Mouse (Mus musculus): Measurements from ENCODE around the gene Ccdc115. TPM values are rescaled to one million over a fixed set of nuclear protein-coding genes. Genes with fewer than 3 reads are reported as not detected.

Ccdc115 gene
- 10 to 100 TPM; 15.2 to 15.4 TPM for total RNA-seq (2021)
- long read RNA-seq, experiment 1, transcript Ccdc115-201 (5 exons, 1,705 nt), result major isoform, 34 of 35 reads
- long read RNA-seq, experiment 1, partial matches to known transcripts, result 0 of 35 reads
- long read RNA-seq, experiment 1, other reads (novel, unspliced or antisense), result 0 of 35 reads
- long read RNA-seq, experiment 2, transcript Ccdc115-201 (5 exons, 1,705 nt), result major isoform, 31 of 33 reads
- long read RNA-seq, experiment 2, partial matches to known transcripts, result 1 of 33 reads
- long read RNA-seq, experiment 2, other reads (novel, unspliced or antisense), result 1 of 33 reads

DNA sequence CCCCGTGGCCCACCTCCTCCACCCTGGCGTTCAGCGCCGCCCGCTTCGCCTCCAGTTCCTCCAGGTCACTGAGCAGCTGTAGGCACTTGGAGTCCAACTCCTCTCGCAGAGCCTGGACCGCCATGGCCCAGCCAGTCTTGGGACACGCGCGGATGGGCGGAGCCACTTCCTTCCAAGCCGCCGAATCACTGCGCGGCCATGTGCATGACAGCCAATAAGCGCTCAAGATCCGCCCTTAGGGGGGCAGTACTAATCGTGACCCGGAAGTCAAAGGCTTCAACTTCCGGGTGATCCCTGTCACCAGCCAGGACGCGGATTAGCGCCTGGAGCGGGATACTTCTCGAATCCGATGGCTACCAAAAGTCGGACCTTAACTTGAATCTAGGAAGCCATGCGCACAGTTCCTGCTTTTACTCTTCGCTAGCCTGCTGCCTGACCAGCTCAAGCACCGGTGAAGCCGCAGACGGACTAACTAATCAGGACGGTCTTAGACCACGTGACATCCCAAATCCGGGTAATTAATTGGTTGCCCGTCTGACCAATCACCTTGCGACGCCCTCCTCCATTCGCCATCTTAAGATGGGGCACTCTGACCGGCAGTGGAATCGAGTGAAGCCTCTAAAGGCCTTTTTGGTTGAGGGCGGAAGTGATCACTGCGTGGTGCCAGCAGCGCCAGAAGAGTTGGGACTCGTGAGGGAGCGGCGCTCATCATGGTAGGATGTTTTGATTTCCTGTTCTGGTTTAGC is at the start of gene Ccdc115, which contains the start of gene Imp4:
Gene Ccdc115 (minus strand): TSS at position 458 of the 746 bp plus-strand sequence.
Gene Imp4 (plus strand): TSS at position 637 of the 746 bp plus-strand sequence.
- DNase-seq, result peak; percentile 91

DNA sequence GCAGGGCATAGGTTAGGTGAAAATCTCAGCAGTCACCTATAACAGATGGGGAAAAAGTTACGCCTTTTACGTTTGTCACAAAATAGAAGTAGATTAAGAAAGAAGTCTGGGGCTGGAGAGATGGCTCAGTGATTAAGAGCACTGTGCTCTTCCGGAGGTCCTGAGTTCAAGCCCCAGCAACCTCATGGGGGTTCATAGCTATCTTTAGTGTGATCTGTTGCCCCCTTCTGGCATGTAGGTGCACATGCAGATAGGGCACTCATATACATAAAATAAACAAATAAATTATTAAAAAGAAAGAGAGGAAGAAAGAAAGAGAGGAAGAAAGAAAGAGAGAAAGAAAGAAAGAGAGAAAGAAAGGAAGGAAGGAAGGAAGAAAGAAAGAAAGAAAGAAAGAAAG is 47.9 kb upstream of the Ccdc115 start:
- no peak for DNase-seq

DNA sequence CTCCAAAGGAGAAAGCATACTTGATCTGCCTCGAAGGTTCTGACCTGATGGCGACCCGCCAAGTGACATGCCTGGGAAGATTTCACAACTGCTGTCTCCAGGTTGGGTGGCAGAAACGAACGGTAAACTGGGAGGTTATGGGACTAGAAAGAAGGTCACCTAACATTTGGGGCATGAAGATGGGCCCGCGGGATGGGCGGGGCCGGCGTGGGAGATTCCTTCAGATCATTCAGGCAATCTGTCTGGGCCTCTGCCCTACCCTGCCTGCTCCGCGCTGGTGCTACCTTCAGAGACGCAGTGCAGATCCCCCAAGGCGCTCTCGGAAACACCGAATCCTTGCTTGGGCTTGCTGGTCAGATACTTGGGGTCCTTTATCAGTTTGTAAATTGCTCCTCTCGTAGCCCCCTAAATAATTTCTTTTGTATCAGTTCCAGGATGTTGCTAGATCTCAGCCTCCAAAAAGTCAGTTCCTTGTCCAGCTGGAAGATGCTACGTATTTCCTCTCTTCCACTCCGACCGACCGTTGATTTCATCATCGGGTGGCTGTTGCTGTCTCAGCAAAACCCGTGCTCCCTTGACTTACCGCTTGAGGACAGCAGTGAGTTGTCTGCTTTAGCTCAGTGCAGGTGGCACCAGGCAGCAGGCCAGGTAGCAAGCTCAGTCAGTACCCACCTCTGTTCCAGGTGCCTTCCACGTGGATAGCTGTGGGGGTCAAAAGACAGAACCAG is 46.2 kb upstream of the Ccdc115 start:
- no peak for DNase-seq

DNA sequence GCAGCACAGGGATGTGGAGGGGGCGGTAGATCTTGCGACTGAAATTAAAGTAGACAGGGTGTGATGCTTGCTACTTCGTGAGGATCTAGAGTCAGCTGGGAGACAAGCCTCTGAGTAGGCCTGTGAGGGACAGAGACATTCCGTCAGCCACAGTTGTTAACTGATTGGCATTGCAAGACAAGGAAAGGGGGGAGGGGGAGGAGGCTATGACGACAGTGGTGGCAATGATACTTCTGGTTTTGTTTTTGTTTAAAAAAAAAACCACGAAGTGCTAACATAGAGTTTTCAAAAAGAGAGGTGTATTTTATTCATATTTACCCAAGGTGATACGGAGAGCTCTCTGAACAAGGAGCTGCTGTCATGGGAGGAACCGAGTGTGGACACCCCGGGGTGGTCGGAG is 45.0 kb upstream of the Ccdc115 start:
- DNase-seq, result no peak

DNA sequence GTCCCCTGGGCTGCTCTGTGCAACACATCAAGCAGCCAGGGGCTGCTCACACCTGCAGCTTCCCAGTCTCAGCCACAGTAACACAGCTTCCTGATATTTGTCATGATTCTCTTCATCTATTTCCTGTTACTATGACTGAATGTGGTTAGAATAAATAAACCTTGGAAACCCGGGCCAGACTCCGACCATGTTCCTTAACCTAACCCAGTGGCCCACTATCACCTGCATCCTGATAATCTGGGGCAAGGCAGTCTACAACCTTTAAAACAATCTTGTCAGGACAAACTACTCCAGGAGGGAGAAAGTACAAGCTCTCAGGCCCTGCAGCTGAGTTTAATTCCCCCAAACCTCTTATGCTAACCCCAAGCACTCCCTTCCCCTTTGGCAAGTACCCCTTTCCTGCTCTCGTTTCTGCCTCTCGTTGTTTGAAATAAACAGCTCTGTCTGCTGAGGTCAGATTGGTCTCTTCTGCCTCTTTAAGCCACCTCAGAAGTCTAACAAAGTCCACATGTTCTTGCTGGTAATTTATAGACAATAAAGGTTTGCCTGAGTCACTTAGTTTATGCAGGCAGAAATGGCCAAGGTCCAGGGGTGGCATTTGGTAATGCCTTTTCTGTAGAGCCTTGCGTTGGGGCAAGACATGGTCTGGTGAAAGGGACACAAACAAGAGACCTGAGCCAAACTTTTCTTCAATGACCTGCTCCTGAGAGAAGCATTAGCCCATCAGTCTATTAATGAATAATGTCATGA is 42.6 kb upstream of the Ccdc115 start:
- DNase-seq, result no peak

DNA sequence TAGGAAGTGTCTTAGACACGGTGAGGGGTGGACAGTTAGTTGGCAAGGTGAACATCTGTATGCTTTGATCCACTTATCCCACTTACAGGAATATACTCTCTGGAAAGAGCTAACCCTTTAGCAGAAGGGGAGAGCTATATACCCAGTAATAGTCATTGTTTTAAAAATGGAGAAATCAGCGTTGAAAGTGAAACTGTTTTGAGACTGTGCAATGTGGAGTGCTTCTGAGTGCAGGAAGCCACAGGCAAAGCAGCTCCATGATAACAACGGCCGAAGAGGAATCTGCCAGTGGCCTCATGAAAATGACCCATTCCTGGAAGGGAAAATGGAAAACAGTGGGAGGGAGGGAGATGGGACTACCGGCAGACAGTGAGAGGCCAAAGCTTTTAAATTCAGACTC is 41.3 kb upstream of the Ccdc115 start:
- DNase-seq, result no peak

DNA sequence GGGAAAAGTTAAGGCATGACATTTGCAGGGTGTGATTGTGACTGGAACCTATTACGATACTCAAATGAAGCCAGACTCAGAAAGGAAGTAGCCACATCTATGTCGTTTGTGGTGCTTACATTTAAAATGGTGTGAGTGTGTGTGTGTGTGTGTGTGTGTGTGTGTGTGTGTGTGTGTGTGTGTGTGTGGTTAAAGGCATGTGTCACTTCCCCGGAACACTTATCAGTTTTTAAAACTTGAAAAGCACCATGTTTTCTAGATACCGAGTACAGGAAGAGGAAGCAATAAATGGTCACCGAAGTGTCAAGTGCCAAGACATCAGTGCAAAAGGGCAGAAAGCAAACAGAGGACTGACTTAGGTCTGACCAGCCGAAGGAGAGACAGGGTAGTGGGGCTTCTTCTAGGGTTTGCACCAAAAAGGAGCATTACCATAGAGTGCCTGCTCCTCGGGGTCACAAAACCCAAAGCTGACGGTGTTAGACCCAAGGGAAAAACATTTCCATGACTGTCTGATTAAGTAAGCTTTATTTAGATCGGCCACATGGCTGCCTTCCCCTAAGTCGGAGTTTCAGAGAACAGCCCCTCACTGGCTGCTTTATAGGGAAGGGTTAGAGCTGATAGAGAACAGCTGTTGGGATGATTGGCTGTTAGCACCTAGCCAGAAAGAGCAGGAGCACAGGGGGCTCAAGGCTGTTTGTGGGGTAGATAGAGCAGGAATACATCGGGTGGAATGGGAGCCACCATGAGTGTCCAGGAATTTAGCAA is 39.6 kb upstream of the Ccdc115 start:
- no peak for DNase-seq

DNA sequence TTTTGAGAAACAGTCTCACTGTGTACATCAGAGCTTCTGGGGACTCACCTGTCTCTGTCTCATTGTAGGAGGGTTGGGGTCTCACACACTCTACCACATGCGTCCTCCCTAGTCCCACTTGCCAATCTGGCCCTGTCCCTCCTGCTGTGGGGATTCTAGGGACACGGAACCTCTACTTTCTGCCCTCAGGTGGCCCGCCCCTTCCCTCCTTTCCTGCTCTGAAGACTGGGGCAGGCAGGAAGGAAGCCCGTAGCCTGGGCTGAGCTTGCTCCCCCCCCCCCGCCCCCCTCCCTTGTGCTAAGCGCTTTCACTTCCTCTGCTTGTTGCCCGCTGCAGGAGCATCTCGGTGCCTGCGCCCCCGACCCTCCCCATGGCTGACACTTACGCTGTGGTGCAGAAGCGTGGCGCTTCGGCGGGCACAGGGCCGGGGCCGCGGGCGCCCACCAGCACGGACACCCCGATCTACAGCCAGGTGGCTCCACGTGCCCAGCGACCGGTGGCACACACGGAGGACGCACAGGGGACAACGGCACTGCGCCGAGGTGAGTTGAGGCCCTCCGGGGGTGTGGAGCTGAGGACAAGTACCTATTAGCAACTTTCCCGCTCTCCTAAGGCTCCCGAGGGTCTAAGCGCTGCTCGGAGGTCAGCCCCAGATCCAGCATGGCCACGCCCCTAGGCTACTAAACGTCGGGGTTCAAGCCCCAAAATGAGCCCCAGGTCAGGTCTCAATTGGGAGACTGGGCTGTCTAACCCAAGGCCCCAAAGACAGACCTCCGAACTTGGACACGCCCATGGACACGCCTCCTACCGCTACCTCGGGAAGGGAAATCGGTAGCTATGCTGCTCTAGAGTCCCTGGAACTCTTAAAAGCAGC is 33.2 kb upstream of the Ccdc115 start:
- DNase-seq, result peak; percentile 25

DNA sequence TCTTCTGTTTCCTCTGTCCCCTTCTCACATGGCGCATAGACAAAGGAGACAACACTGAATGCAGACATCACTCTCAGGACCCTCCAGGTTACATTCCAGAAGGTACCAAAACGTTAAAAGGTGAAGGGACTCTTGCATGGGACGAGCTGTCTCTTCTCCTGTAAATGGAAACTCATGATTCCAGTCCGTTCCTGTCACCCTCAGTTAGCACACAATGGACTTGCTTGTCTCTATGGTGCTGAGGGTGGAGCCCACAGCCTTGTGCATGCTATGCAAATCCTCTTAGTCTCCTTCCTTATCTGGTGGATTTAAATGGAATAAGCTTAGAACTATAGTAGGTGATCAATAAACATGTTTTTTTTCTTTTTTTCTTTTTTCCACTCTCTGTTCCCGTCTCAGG is 30.3 kb upstream of the Ccdc115 start:
- DNase-seq, result no peak

DNA sequence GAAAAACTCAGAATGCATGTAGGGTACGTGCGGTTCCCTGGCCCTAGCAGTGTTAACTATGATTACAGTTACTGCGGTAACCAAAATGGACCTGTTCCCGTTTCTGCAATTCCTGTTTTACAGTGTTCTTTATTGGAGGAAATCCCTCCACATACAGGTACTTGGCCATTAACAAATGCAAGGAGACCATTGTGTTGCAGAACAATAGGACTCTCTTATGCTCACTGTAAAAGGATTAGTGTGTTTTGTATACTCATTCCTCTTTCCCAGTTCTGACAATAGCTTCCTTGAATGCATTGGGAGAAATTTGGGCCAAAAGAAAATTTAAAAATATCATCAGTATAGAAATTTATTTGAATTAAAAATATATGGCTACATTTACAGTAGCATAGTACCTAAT is 29.0 kb upstream of the Ccdc115 start:
- no peak for DNase-seq

DNA sequence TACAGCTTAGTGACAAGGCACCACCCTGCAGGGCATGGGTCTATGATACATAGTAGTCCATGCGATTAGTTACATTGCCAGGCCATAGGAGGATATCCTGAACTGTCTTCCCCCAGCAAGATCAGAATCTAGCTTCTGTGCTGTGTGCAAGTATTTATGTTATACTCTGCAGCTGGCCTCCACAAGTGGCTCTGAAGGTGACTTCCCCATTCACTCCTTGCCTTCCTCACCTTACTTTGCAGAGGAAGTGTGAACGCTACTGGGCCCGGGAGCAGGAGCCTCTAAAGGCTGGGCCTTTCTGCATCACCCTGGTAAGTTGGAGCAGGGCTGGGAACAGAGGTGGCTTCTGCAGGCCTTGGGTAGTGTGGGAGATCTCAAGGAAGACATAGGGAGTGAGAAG is 28.6 kb upstream of the Ccdc115 start:
- DNase-seq, result no peak

DNA sequence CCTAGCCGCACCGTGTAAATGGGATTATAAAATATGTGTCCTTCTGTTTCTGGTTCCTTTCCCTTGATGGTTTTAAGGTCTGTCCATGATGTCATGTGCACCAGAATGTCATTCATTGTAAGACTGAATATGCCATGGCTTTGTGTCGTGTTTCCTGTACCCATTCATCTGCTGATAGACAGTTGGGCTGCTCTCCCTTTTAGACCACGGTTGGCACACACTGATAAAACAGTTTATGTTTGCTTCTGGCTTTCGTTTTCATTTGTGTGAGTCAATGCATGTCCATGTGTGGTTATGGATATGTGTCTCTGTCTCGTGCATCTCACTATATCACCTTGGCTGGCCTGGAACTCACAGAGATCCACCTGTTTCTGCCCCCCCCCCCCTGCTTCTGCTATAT is 26.0 kb upstream of the Ccdc115 start:
- DNase-seq, result no peak

DNA sequence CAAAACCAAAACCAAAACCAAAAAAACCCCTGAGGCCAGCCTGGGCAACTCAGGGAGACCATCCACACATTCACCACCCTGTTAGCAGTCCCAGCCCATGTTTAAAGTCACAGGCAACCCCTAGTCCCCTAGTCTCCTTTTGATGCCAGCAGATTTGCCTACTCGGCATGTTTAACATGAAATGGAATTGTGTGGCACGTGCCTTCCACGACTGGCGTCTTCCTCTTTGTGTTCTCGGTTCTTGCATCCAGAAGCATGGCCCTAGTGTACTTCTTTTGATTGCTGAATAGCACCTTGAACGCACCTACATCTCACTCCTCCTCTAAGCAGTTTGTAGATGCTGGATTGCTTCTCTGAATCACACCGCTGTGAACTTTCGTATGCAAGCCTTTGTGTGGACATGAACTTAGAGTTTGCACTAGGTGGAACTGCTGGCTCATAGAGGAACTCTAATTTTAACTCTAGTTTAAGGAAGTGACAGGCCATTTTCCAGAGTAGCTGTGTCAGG is 24.9 kb upstream of the Ccdc115 start:
- no peak for DNase-seq

DNA sequence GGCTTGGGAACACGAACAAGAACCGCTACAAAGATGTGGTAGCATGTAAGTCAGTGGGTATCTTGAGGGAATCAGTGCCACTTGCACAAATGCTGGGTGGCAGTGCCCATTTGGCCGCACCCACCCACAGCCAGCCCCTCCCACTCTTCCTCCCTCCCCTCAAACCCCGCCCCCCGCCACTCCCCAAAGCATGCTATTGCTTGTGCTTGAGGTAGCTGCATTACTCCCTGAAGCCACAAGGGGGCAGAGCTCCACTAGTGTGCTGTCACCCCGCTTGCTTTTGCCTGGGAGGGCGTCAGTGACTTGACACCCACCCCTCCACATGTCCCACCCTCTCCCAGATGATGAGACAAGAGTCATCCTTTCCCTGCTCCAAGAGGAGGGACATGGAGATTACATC is 23.3 kb upstream of the Ccdc115 start:
- peak; percentile 65 for DNase-seq

DNA sequence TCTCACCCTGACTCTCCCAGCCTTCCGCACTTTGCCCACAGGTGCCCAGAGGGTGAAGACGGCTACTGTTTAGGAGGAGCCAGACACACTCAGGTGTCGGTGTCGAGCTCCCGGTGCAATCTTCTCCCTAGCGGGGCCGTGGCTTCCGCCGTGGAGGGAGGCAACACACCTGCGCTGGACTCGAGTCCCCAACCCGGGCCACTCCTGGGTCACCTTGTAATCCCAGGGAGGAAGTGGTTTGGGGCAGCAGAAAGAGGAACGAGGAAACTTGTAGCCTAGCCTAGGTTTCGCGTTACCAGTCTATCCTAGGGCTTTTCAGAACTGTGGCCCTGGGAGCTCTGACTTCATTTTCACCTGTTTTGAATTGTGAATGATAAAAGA is 20.6 kb upstream of the Ccdc115 start:
- no peak for DNase-seq

DNA sequence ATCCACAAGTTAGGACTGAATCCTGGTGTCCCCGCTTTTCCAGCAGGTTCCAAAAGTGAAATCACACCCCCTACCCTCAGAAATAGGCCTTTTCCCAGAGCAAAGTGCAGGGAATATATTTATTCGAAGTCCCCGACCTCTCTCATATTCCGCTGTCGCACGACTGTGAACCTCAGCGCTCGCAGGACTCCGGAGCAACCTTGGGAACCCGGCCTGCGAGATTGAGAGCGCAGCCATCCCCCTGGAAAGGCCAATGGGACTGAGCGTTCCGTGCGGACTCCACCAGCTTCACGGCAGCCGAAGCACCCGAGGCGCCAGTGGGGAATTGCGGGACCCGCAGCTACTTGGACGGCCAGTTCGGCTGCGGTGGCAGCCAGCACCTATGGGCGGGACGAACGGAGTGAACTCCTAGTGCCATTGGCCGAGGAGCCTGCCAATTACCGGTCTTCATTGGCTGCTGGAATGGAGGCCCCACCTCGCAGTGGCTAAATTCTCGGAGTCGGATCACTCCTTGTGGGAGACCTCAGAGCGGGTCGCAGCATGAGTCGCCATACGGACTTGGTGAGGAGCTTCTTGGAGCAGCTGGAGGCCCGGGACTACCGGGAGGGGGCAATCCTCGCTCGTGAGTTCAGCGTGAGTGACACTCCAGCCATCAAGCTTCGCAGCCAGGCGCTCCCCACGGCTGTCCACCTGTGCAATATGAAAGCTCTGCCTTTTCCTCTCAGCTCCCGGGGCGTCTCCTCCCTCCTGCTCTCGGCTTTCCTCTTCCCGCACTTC is 20.0 kb upstream of the Ccdc115 start, which contains the start of gene Ptpn18:
Gene Ptpn18 (plus strand): TSS at position 479 of the 777 bp plus-strand sequence.
- peak; percentile 83 for DNase-seq

DNA sequence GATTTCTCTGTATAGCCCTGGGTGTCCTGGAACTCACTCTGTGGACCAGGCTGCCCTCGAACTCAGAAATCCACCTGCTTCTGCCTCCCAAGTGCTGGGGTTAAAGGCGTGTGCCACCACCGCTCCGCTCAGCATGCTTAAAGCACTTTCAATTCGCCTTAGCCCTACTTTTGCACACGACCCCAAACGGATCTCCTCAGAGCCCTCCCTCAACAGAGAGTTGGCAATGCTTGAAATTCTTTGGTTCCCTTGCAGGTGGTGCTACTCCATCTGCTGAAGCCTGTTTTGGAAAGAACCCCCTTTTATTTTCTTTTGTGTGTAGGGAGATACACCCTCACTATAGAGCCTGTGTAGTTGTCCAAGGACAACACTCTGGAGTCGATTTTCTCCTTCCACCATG is 19.0 kb upstream of the Ccdc115 start:
- no peak for DNase-seq

DNA sequence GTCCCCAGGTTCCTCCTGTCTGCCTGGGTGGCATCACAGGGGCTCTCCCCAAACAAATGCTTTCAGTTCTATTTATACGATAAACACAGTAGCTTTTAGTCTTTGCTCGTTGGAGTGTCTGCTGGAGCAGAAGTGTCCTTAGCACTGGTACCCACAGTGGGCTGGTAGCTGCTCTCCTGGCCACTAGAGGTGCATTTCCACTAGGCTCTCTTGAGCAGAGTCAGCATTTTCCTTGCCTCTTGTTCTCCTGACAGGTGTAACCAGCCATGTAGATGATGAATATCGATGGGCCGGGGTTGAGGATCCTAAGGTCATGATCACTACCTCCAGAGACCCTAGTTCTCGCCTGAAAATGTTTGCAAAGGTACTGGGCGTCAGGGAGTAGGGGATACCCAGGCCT is 3.7 kb upstream of the Ccdc115 start:
- DNase-seq, result no peak

DNA sequence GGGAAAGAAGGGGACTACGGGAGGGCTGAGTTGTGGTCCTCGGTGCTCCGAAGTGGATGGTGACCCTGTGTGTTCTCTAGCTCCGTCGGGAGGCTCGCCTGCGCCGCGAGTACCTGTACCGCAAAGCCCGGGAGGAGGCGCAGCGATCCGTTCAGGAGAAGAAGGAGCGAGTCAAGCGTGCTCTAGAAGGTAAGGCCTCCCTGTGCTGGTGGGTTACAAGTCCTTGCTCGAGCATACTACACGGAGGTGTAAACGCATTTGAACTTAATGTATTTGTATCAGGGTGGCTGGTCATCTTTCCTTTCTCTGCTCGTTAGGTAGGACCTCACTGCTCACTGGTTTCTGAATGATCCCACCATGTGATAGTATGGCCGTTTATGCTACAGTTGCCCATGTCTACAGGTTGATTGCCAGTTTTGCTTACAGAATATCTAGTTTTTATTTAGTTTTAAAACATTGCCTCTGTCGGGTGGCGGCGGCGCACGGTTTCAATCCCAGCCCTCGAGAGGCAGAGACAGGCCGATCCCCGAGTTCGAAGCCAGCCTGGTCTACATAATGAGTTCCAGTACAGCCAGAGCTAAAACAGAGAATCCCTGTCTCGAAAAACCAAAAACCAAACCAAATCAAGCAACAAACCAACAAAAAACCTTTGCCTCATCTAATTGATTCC is 624 bp upstream of the Ccdc115 start:
- DNase-seq, result no peak
